Mouse (Mus musculus): Measurements from ENCODE around the gene Lmo4.

GRCm38 (mm10) chr3:144252109-144252508, 47.1 kb upstream of the Lmo4 start:
- TF ChIP-seq CTCF (IDR thresholded peaks at IDR 0.05; ENCODE audit: low read depth, low read length) (no peak), POLR2A (IDR thresholded peaks at IDR 0.05; ENCODE audit: extremely low read depth, insufficient read depth, low read length) (no peak)
